Mouse (Mus musculus): ENCODE data around the gene Gm5741. TPM values are rescaled to one million over a fixed set of nuclear protein-coding genes. Genes with fewer than 3 reads are reported as not detected.
"Not testable (repeated sequence)": the region's sequence is repeated elsewhere in the genome, so short reads cannot be mapped to it uniquely, and the experiment has no call there.

Gm5741 gene
- polyA plus RNA-seq, 1 experiment from 2014 or later = not detected

DNA sequence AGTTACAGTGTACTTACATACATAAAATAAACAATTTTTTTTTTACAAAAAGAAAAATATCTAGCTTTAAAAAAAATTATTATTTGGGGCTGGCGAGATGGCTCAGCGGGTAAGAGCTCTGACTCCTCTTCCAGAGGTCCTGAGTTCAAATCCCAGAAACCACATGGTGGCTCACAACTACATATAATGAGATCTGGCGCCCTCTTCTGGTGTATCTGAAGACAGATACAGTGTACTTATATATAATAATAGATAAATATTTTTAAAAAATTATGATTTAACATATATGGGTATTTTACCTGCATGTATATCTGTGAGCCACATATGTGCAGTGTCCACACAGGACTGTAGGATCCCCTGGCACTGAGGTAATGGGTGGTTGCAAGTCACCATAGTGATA lies 18.5 kb upstream of the Gm5741 start:
- Histone ChIP-seq H3K27ac (no peak overlapping the region), H3K9ac (no peak overlapping the region), H3K9me3 (no peaks in the 10 kb centered on the region), H3K4me1 (peaks cover 21% of the 10 kb centered on the region), H3K4me3 (no peak overlapping the region), H3K36me3 (peaks cover 32% of the 10 kb centered on the region), H3K27me3 (no peaks in the 10 kb centered on the region), H3K4me2 (replicated peaks) (no peak overlapping the region)
- no peak for ATAC-seq (ENCODE audit: insufficient number of reproducible peaks, insufficient read depth, low FRiP score, low TSS enrichment)
- WGBS = 73% methylated on average over 3 of the region's 3 CpGs

DNA sequence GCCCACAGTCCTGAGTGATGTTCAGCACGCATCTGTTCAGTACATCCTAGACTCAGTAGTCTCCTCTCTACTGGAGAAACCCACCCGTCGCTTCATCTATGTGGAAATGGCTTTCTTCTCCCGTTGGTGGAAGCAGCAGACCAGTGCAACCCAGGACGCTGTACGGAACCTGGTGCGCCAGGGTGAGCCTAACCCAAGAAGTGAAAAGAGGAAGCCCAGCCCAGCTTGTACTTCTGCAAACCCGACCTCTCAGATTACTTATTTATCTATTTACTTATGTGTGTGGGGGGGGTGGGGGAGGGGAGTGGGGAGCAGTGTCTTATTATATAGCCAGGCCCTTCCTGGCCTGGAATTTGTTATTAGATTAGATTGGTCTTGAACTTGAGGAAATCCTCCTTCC lies 16.9 kb upstream of the Gm5741 start:
- peaks cover 27% of the 10 kb centered on the region for H3K36me3 ChIP-seq
- no peak overlapping the region for H3K4me2 ChIP-seq (replicated peaks)
- no peaks in the 10 kb centered on the region for H3K9me3 ChIP-seq
- no peak overlapping the region for H3K9ac ChIP-seq
- ATAC-seq (ENCODE audit: insufficient number of reproducible peaks, insufficient read depth, low FRiP score, low TSS enrichment) = no peak
- H3K4me3 ChIP-seq = no peak overlapping the region
- no peak overlapping the region for H3K27ac ChIP-seq
- WGBS = 88% methylated on average over 8 of the region's 8 CpGs
- H3K27me3 ChIP-seq = no peaks in the 10 kb centered on the region
- H3K4me1 ChIP-seq = peaks cover 26% of the 10 kb centered on the region

DNA sequence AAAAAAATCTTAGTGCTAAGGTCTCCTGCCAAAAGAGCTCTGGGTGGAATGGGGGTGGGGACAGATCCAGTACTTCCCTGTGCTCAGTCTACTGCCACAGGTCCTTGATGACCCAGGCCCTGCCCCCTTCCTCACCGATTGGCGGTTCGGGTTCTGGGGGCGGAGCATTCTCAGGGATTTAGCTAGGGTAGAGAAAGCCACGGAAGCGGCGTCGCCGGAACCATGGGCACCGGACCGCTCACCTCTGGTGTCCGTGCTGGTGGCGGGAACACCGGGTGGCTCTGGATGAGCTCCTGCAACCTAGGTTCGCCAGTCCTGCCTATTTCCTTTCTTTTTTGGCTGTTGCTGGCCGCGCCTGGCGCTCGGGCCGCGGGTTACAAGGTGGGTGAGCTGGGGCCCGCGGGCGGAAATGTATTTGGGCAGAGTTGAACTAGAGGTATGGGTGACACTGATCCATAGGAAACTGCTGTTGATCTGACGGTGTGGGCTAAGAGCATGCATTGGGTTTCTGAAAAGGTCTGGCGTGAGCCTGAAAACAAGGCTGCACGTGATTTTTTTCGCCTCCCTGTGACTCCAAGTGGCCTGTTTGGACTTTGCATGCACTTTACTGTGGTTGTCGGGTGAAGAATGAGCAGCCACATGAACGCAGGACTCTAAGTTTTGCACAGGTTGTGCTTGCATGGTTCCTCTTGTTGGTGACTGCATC lies 15.5 kb upstream of the Gm5741 start, which contains the start of gene Man2b1:
Man2b1 (plus strand) TSS at position 163 of the 706 bp plus-strand sequence.
- no peak within 1 kb of the TSS for H3K27ac ChIP-seq
- peak within 1 kb of the TSS; percentile 71 for H3K4me2 ChIP-seq (replicated peaks)
- WGBS = under 1% methylated on average over 30 of the region's 30 CpGs

DNA sequence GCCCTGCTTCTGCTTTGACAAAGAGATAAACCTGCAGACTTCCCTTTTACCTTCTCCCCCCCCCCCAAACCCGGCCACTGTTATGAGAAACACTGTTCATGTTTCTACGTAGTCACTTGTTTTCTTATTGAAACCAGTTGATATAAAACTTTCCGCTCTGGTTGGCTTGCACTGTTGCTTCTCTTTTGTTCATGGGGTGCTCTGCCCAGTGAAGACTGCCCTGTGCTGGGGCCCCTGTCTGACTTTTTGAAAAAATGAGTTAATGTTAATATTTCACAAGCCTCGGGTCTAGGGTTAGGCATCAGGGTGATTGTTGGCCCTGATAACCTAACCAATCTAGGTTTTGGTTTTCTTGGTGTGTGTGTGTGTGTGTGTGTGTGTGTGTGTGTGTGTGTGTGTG lies 14.4 kb upstream of the Gm5741 start:
- Histone ChIP-seq H3K4me1 (peaks cover 28% of the 10 kb centered on the region), H3K36me3 (peaks cover 14% of the 10 kb centered on the region)
- not testable (repeated sequence) for H3K27me3 ChIP-seq; H3K4me2 ChIP-seq (replicated peaks); H3K4me3 ChIP-seq; H3K27ac ChIP-seq; H3K9ac ChIP-seq; ATAC-seq (ENCODE audit: insufficient number of reproducible peaks, insufficient read depth, low FRiP score, low TSS enrichment); H3K9me3 ChIP-seq
- 87% methylated on average over 4 of the region's 4 CpGs for WGBS

More for the DNA sequence above, 15.5 kb upstream of the Gm5741 start, which contains the start of gene Man2b1:
- peak within 1 kb of the TSS; percentile 46 for H3K9ac ChIP-seq
- peak within 1 kb of the TSS; percentile 56 for H3K4me3 ChIP-seq
- H3K27me3 ChIP-seq = no peaks in the 10 kb centered on the region
- H3K9me3 ChIP-seq = no peaks in the 10 kb centered on the region
- peaks cover 28% of the 10 kb centered on the region for H3K4me1 ChIP-seq
- peaks cover 25% of the 10 kb centered on the region for H3K36me3 ChIP-seq
- peak; percentile 70; the same call in 1 of the 2 replicates for ATAC-seq (ENCODE audit: insufficient number of reproducible peaks, insufficient read depth, low FRiP score, low TSS enrichment)

DNA sequence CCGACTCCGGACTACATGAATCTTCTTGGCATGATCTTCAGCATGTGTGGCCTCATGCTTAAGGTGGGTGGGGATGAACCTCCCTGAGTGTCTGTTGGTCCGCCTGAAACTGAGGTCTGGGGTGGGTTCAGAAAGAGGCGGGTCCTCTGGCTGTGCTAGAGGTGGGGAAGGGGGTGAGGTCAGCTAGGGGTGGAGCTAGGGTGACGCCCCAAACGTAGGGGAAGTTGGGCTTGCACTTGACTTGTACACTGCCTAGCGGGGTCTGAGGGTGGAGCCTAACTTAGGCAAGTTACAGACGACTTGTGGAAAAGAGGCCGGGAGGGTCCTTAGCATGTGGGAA lies 13.4 kb upstream of the Gm5741 start, which contains the start of gene Wdr83:
Wdr83 (minus strand) TSS at position 91 of the 340 bp plus-strand sequence.
- Histone ChIP-seq H3K4me3 (peak within 1 kb of the TSS; percentile 94), H3K9ac (peak within 1 kb of the TSS; percentile 92), H3K4me1 (peaks cover 28% of the 10 kb centered on the region), H3K36me3 (peaks cover 18% of the 10 kb centered on the region), H3K9me3 (no peaks in the 10 kb centered on the region), H3K27me3 (no peaks in the 10 kb centered on the region), H3K4me2 (replicated peaks) (peak within 1 kb of the TSS; percentile 93), H3K27ac (0 out of 2 replicates have a peak within 1 kb of the TSS, but pooled peaks have one; percentile 8)
- 1% methylated on average over 9 of the region's 9 CpGs for WGBS
- ATAC-seq (ENCODE audit: insufficient number of reproducible peaks, insufficient read depth, low FRiP score, low TSS enrichment) = peak; percentile 38

DNA sequence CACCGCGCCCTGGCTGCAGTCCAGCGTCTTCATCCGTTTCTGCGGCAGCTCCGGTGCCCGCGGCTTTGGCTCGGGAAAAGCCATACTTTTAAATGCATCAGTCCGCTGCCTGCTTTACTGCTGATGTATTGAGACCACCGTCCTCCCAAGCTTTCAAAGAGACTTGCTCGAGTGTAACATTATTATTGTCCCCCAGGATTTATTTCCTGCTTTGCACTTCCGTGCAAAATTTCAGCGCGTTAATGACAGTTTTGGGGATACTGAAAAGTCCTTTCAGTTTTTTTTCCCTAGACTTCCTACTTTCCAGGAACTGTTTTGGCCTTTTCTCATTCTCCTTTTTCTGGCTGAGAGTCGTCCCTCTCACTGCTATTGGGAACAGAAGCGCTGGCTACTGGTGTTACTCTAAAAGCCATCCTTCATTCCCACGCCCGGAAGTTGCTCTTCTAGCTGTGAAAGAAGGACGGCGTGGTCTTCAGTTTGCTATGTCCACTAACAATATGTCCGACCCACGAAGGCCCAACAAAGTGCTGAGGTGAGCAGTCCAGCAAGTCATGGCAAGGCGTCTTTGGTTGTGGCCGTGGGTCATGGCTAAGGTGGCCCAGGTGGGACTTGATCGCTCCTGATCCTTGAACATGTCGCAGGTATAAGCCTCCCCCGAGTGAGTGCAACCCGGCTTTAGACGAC lies 12.9 kb upstream of the Gm5741 start, which contains the start of gene Wdr83os:
Wdr83os (plus strand) TSS at position 209 of the 684 bp plus-strand sequence.
- Histone ChIP-seq H3K9ac (peak within 1 kb of the TSS; percentile 92), H3K9me3 (no peaks in the 10 kb centered on the region), H3K4me3 (peak within 1 kb of the TSS; percentile 94), H3K36me3 (peaks cover 22% of the 10 kb centered on the region), H3K27me3 (no peaks in the 10 kb centered on the region), H3K4me1 (peaks cover 28% of the 10 kb centered on the region), H3K27ac (0 out of 2 replicates have a peak within 1 kb of the TSS, but pooled peaks have one; percentile 8), H3K4me2 (replicated peaks) (peak within 1 kb of the TSS; percentile 93)
- WGBS = under 1% methylated on average over 30 of the region's 30 CpGs
- peak; percentile 1; the same call in 1 of the 2 replicates for ATAC-seq (ENCODE audit: insufficient number of reproducible peaks, insufficient read depth, low FRiP score, low TSS enrichment)

DNA sequence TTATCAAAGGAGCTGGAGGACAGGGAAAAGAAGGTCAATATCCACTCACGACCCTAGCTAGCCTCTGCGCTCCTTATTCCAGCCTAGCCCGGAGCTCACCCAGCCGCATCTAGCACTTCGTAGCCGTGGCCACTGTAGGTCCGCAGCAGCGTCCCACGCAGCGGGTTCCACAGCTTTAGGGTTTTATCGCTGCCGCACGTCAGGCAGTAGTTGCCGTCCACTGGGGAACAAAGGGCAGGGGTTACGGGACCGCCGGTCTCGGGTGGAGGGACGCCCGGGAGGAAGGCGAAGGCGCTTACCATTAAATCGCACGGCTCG lies 12.4 kb upstream of the Gm5741 start:
- peaks cover 22% of the 10 kb centered on the region for H3K36me3 ChIP-seq
- WGBS = under 1% methylated on average over 25 of the region's 25 CpGs
- H3K27ac ChIP-seq = 0 out of 2 replicates have a peak overlapping the region, but pooled peaks have one; percentile 8
- H3K4me1 ChIP-seq = peaks cover 28% of the 10 kb centered on the region
- H3K4me3 ChIP-seq = peak overlapping the region; percentile 94
- H3K9me3 ChIP-seq = no peaks in the 10 kb centered on the region
- ATAC-seq (ENCODE audit: insufficient number of reproducible peaks, insufficient read depth, low FRiP score, low TSS enrichment) = no peak
- no peaks in the 10 kb centered on the region for H3K27me3 ChIP-seq
- H3K9ac ChIP-seq = peak overlapping the region; percentile 92
- H3K4me2 ChIP-seq (replicated peaks) = peak overlapping the region; percentile 93

DNA sequence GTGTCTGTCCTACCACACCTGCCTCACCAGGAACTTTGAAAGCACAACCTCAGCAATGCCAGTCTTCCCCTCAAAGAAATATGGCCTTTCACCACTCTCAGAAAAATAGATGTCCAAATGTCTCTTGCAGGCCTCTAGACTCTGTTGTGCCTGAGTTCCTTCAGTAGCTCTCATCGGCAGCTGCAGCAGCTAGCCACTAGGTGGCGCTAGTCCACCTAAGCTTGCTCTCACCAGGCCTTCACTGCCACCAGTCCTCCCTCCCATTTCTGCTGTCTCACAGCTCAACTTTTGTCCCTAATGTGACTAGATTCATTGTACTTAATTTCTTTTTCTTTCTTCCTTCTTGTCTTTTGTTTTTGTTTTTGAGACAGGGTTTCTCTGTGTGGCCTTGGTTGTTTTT lies 9.2 kb upstream of the Gm5741 start:
- no peaks in the 10 kb centered on the region for H3K9me3 ChIP-seq
- H3K27ac ChIP-seq = 0 out of 2 replicates have a peak overlapping the region, but pooled peaks have one; percentile 17
- H3K4me1 ChIP-seq = peaks cover 13% of the 10 kb centered on the region; the same call in 1 of the 2 replicates
- peaks cover 35% of the 10 kb centered on the region for H3K36me3 ChIP-seq
- no peak overlapping the region for H3K4me2 ChIP-seq (replicated peaks)
- ATAC-seq (ENCODE audit: insufficient number of reproducible peaks, insufficient read depth, low FRiP score, low TSS enrichment) = no peak
- H3K9ac ChIP-seq = no peak overlapping the region
- no peak overlapping the region for H3K4me3 ChIP-seq
- WGBS = 0% methylated on average over 2 of the region's 2 CpGs
- no peaks in the 10 kb centered on the region for H3K27me3 ChIP-seq

DNA sequence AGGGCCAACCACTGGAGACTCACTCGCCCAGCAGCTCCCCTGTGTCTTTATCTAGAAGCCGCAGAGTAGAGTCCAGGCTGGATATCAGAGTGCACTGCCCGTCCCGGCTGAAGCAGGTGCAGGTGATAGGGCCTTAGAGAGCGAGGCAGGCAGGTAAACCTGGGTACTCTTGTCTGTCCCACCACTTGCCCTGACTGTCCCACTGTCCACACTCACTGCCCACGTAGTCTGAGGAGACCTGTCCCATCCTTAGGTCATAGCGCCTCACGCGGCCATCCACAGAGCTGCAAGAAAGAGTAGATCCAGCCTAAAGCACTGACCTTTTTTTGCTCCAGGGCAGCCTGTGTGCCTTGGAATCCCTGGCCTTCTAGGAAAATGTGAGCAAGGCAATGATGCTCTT lies 8.2 kb upstream of the Gm5741 start:
- 73% methylated on average over 9 of the region's 9 CpGs for WGBS
- no peak overlapping the region for H3K4me3 ChIP-seq

DNA sequence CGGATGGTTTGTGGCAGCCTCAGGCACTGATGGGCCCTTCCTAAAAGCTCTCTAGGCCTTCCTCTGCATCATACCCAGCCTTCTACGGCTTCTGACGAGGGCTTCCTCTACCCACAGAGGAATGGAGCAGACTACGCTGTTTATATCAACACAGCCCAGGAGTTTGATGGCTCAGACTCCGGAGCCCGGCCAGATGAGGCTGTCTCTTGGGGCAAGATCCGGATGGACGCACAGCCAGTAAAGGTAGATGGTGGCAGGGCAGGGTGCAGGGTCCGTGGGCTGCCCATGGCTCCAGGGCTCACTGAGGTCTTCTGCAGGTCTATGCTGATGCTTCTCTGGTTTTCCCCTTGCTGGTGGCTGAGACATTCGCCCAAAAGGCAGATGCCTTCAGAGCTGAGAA lies 6.8 kb upstream of the Gm5741 start:
- H3K9me3 ChIP-seq = no peaks in the 10 kb centered on the region
- no peak overlapping the region for H3K4me2 ChIP-seq (replicated peaks)
- no peak overlapping the region for H3K27ac ChIP-seq
- no peaks in the 10 kb centered on the region for H3K27me3 ChIP-seq
- no peak overlapping the region for H3K9ac ChIP-seq
- H3K4me3 ChIP-seq = no peak overlapping the region
- 93% methylated on average over 10 of the region's 10 CpGs for whole genome bisulfite sequencing
- H3K4me1 ChIP-seq = peaks cover 2% of the 10 kb centered on the region; the same call in 1 of the 2 replicates
- ATAC-seq (ENCODE audit: insufficient number of reproducible peaks, insufficient read depth, low FRiP score, low TSS enrichment) = no peak
- H3K36me3 ChIP-seq = peaks cover 35% of the 10 kb centered on the region

More for the DNA sequence above, 8.2 kb upstream of the Gm5741 start:
- H3K4me2 ChIP-seq (replicated peaks) = no peak overlapping the region
- H3K27ac ChIP-seq = no peak overlapping the region
- H3K9ac ChIP-seq = no peak overlapping the region
- H3K27me3 ChIP-seq = no peaks in the 10 kb centered on the region
- H3K4me1 ChIP-seq = peaks cover 6% of the 10 kb centered on the region; the same call in 1 of the 2 replicates
- peaks cover 35% of the 10 kb centered on the region for H3K36me3 ChIP-seq
- ATAC-seq (ENCODE audit: insufficient number of reproducible peaks, insufficient read depth, low FRiP score, low TSS enrichment) = no peak
- H3K9me3 ChIP-seq = no peaks in the 10 kb centered on the region

DNA sequence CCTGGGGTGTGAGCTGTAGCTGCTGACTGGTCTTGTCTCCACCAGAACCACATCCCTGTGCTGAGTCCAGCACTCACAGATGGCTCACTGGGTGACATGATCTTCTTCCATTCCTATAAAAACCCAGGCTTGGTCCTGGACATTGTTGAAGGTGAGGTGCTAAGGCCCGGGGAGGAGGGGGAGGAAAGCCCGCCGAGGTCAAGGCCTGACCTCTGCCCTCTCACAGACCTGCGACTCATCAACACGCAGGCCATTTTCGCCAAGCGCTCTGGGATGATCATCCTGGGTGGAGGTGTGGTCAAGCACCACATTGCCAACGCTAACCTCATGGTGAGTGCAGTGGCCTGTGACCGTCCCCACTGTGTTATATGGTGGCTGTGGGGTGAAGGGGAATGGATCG lies 6.4 kb upstream of the Gm5741 start:
- ATAC-seq (ENCODE audit: insufficient number of reproducible peaks, insufficient read depth, low FRiP score, low TSS enrichment) = no peak
- H3K4me3 ChIP-seq = no peak overlapping the region
- peaks cover 35% of the 10 kb centered on the region for H3K36me3 ChIP-seq
- WGBS = 82% methylated on average over 10 of the region's 10 CpGs
- H3K4me2 ChIP-seq (replicated peaks) = no peak overlapping the region
- H3K9ac ChIP-seq = no peak overlapping the region
- H3K27me3 ChIP-seq = no peaks in the 10 kb centered on the region
- no peaks in the 10 kb centered on the region for H3K9me3 ChIP-seq
- H3K4me1 ChIP-seq = no peaks in the 10 kb centered on the region
- no peak overlapping the region for H3K27ac ChIP-seq

Measured in embryonic facial prominence, embryonic 12.5 days (tissue).